Mouse (Mus musculus) lung, adult 18-20 months (tissue): ENCODE data around the gene Wdr18.

ENCODE experiments used
- DNase-seq, 2 experiments: peaks; one replicate each; pipeline ENCODE4 v3.0.0; 2022; ENCODE audit warnings: mixed read lengths in 2 of 2

Gene Wdr18

DNA sequence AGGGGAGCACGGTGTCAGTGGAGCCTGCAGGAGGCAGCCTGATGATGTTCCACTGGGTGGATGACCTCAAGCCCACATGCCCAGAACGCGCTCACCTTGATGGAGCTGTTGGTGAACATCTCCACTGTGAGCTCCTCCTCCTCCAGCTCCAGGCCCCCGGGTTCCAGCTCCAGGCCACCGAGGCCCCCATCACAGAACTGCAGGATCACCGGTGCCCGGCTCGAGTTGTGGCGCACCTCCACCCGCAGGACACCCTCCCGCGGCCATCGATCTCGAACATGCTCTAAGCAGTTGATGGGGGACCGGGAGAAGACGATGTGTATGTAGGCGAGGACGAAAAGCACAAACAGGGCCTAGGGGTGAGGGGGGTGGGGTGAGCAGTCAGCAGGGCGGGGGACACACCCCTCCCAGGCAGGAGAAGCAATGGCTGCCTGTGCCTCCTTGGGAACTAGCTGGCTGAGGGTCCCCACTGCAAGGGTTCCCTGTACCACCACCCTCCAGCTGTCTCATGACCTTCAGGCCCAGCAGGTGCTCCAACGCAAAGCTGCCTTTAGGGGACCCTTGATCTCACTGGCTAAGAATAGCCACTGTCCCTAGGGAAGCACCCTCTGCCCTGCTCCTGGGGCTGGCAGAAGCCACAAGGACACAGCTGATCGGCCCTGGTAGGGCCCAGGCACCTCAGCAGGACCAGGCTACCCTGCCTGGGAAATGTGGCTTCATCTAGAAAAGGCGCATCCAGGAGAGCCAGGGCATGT is 19.6 kb downstream of the Wdr18 start:
- no peak for DNase-seq

DNA sequence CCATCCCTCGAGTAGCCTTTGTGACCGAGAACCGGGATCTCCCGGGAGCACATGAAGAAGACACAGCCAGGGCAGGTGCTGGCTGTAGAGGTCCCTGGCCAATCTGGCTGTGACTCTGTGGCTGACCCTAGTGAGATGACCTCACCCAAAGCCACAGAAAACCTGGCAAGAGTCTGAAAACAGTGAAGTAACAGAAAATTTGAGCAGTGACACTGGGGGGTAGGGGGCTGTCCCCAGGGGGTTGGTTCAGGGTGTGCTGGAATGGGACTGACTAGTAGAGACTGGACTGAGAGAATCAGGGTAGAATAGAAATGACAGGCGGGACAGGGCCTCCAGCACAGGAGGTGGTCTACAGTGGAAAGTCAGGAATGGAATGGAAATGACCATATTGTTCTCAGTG is 23.3 kb downstream of the Wdr18 start:
- no peak for DNase-seq

DNA sequence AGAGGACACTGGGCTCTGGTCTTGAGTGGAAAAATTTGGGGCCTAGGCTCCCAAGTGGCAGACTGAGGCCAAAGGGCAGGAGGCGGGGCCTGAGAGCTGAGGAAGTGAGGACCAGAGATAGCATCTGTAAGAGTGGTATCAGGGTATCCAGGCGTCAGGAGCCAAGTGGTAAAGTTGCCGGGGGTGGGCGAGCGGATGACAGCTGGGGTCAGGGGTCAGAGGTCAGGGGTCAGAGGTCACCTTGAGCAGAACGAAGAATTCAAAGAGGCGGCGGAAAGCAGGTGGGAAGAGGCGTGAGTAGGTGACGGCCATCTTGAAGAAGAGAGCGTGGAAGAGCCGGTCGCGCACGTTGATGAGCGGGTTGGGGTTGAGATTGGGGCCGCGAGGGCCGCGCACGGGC is 23.7 kb downstream of the Wdr18 start:
- peak; percentile 67 to 72 for DNase-seq

DNA sequence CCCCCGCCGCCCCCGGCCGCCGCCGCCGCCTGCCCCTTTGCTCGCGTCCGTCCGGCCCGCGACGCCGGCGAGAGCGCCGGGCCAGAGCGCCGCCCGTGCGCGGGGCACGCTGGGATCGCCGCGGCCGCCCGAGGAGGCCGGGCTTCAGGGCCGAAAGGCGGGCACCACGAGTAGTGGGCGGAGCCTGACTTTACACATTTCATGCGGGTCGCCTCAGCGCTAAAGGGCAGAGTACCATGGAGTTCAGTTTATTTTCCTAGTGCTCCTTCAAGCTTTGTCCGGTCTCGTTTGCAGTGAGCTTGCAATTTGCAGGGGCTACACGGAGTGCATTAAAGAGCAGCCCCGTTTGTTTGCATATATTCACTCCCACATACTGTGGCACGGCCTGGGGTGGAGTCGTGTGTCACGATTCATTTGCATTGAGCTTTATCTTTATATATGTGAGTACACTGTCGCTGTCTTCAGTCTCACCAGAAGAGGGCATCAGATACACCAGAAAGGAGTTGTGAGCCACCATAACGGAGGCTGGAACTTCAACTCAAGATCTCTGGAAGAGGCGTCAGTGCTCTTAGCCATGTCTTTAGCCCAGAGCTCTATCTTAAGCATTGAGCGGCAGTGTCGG is 24.4 kb downstream of the Wdr18 start, which contains the start of gene Tmem259:
Gene Tmem259 (minus strand): TSS at position 136 of the 622 bp plus-strand sequence.
- DNase-seq = peak; percentile 87 to 88

DNA sequence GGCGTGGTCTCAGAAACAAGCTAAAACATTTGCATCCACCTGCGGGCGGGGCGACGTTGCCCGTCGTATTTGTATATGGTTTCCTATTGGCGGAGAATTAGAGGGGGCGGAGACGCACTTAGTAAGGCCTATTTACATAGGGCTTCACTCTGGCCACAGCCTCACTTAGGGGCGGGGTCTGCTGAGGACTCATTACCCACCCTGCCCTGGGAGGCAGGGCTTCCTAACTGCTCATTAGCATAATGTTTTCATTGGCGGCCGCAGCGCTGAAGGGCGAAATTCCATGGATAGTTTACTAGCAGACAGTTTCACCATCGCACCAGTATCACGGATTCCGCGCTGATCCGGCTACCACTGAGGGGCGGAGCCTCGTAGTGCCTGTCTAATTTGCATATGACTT is 24.9 kb downstream of the Wdr18 start:
- peak; percentile 98 to 99 for DNase-seq

DNA sequence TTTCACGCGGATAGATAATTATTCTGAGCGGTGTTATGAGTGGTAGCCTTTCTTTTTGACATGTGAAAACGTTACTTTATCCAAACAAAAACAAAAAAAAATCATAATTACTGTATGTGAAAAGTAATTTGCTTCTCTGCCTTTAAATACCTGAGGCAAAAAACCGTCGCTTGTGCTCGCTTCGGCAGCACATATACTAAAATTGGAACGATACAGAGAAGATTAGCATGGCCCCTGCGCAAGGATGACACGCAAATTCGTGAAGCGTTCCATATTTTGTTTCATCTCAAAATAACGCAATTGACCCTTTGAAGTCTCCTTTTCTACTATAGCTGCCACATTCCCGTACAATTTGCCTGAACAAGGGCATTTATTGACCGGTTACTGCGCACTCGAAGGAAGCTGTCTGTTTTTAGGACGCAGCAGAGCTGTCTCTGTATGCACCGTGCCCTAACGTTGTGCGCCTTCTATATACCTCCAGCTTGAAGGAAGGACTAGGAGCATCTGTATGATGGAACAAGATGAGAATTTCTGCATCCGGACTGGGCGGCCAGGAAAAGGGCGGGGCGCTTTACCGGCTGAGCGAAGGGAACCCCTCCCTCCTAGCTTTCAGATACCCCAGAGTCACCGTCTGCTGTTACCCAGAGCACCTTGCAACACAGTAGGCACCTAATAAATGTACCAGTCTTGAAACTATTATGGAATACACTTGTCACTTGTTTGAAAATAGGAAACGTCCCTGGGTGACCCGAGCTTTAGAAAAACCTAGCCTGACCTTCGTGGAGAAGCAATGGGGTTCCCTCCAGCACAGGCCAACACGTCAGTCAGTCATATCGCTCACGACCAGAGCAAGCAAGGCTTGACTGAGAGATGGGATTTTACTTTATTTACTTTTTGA is 25.6 kb downstream of the Wdr18 start:
- DNase-seq = peak; percentile 79 to 83

DNA sequence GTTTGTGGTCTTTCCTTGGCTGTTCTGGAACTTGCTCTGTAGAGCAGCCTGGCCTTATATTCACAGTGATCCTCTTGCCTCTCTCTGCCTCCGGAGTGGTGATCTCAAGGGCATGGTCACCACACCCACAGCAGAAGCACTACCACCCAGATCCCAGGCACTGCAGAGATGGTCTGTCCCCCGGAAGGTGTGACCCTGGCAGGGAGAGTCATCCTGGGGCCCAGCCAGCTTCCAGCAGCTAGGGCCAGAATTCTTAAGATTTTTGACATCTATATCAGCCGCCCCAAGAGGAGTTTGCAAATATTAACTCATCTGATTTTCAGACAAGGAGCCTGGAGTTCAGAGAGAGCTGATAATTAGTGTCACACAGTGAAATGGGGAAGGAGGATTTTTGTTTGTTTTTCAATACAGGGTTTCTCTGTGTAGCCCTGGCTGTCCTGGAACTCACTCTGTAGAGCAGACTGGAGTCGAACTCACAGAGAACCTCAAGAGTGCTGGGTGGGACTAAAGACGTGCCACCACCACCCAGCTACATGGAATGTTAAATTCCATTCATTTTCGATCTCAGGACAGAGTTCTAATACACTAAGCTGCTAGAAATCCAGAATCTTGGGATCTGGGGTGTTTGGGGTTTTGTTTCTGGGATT is 26.4 kb downstream of the Wdr18 start:
- peak; percentile 81 to 85 for DNase-seq

DNA sequence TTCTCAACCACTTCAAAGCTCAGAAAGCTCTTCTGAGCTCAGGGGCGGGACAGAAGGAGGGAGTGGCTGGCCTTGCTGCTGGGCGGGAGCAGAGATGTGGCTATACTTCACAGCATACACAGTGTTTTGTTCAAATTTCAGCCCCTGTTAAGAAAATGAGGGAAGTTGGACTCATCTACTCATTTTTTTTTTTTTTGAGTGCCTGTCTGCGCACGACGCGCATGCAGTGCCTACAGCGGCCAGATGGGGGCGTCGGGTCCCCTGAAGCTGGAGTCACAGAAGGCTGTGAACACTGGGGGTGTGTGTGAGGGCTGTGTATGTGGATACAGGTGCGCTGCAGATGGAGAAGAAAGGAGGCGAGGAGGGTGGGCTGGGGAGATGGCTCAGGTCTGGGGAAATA is 27.0 kb downstream of the Wdr18 start:
- DNase-seq = peak; percentile 90 to 93

DNA sequence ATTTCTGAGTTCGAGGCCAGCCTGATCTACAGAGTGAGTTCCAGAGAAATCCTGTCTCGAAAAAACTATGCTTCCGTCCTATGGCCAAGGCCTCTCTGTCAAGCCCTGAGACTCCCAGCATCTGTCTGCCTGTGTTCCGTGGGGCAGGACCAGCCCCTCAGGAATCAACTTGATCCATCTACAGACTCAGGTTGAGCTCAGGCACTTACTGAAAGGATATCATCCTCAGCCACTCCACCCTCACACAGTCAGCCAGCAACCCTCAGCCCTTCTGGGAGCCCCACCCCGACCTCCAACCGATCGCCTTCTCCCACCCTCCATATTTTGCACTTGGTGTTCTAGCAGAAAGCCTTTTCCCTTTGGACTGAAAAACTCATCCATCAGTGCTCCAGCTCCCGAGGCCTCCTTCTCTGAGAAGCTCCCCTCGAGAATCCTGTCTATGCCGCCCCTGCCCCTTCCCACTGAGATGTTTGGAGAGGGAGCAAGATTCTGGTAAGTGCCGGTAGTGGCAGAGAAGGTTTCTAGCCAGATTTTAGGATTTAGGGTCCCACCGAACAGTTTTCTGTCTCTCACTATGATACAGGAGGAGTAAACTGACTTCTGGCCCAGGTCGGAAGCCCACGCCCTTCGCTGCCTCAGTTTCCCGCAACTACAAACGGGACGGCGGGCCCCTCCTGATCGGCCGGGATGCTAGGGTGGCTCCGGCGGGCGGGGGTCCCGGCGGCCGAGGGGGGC is 28.0 kb downstream of the Wdr18 start:
- DNase-seq = peak in 1 of 2 experiments; percentile 36

DNA sequence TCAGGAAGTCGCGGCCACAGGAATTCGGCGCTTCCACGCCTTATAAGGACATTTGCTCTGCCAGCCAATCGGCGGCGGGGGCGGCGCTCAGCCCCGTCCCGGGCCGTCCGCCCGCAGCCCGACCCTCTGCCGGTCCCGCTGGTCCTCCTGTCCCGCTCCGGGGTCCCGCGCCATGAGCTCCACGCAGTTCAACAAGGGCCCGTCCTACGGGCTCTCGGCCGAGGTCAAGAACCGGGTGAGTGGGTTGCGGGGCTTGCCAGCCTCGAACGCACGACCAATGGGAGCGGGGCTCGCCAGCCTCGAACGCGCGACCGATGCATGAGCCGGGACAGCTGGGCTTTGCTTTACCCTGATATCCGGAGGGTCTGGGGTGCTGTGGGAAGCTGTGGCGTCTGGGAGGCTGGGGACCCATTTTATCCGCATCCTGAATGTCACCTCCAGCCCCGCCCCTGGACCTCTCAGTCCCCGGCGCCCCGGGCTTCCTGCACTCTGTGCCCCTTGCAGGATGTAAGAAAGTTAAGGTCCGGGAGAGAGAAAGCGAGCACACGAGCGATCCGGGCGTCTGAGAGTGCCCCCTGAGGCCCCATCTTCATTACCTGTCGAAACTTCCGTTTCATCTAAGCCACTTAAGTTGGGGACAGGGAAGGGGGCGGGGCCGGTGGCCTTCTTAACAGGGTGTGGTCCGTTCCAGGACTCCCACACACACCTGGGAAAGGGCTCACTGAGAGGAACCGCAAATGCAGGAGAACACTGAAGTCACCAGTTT is 28.7 kb downstream of the Wdr18 start, which contains the start of gene Cnn2:
Gene Cnn2 (plus strand): TSS at position 79 of the 766 bp plus-strand sequence.
- peak; percentile 82 to 89 for DNase-seq

DNA sequence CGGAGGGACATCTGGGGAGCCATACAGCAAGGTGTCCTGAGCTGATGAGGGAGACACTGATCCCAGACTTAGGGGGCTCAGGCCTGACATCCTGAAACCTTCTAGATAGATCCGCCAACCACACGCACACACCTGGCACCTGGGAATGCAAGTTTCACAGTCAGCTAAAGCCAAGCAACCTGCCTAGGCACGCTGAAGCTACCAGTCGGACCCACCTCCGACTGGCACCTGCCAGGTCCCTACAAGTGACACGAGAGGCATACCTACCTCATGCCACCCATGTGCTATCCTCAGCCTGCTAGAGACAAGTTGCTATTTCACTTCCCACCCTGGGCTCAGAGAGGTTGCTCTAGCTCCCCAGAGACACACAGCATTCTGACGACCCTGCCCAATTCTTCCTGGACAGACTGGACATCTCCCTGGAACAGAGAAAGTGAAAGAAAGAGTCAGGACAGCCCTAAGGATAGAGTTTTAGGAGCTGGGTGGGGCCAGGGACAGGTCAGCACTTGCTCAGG is 29.4 kb downstream of the Wdr18 start:
- DNase-seq = peak in 1 of 2 experiments; percentile 19

DNA sequence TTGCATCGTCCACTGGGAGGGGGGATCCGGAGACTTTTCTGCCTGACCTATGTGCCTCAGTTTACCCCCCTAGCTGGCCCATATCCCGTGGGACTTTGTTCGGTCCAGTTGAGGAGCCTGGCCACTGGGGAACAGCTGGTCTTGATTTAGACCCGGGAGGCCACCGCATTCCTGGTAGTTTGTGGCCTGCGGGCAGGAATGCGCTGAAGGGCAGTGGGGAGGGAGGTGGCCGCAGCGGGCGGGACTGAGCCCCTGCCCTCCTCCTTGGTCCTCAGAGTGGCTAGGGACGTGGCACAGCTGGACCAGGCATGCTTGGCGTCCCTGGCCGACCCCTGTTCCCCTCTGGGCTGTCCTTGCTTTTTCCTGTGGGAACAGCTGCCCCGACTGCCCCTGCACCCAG is 29.9 kb downstream of the Wdr18 start:
- DNase-seq = peak; percentile 72 to 81

DNA sequence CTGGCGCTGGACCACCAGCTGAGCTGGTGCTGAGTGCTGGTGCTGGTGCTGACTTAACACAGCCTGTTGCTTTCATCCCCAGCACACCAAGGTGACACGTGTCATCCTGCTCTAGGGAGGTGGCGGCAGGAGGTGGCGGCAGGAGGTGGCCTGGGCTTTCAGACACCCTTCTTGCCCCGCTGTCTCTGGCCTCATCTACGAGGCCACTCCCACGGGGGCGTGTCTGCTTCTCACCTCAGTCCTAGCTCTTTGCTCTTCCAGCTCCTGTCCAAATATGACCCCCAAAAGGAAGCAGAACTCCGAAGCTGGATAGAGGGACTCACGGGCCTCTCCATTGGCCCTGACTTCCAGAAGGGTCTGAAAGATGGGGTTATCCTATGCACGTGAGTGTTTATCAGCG is 31.1 kb downstream of the Wdr18 start:
- no peak for DNase-seq

DNA sequence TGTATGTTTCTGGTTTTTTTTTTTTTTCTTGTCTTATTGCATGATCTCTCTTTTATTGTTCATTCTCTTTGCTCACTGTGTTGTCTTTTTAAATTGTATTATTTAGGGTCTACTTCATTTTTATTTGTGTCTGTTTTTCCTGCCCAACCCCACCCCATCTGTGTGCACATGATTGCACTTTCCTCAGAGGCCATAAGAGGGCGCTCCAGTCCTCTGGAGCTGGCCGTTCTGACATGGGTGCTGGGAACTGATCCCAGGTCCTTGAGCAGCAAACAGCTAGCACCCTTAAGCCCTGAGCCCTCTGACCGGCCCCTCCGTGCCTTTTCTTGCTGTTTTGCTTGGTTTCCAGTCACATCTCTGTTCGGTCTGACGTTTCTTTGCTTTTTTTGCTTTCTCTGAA is 31.6 kb downstream of the Wdr18 start:
- no peak for DNase-seq

DNA sequence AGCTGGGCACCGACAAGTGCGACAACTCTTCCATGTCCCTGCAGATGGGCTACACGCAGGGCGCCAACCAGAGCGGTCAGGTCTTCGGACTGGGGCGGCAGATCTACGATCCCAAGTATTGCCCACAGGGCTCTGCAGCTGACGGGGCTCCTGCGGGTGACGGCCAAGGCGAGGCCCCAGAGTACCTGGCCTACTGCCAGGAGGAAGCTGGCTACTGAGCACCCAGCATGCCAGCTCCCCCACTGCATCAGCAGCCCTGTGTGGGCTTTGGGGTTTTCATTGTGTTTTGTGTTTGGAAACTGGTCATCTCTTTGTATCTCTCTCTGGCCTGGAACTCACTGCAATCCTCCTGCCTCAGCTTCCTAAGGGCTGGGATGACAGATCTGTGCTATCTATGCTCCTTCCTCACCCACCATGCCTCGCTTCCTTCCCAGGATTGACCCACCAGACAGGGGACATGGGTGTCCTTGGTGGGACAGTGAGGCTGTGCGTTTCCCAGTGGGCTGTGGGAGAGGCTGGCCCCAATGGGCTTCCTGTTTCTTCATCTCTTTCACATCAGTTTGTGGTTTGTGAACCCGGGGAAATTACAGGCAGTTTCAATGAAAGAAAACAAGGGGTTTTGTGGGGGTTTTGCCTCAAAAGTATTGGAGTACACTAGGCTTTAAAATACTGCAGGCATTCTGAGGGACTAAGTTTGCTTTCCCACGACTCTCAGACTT is 34.6 kb downstream of the Wdr18 start:
- DNase-seq = peak; percentile 63 to 68

DNA sequence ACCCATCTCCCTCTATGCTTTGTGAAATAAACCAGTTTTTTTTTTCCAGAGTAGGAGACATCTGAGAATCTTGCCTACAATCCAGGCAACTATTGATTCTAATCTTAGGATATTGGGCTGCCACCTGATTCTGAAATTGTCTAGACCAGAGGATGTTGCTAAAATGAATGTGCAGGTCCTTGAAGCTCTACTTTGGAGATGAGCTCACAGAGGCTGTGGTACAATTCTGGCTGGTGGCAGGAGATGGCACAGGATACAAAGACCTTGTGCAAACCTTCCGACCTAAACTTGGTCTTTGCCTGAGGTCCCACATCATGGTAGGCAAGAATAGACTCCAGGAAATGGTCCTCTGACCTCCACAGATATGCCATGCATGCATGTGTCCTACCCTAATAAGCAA is 35.7 kb downstream of the Wdr18 start:
- no peak for DNase-seq

DNA sequence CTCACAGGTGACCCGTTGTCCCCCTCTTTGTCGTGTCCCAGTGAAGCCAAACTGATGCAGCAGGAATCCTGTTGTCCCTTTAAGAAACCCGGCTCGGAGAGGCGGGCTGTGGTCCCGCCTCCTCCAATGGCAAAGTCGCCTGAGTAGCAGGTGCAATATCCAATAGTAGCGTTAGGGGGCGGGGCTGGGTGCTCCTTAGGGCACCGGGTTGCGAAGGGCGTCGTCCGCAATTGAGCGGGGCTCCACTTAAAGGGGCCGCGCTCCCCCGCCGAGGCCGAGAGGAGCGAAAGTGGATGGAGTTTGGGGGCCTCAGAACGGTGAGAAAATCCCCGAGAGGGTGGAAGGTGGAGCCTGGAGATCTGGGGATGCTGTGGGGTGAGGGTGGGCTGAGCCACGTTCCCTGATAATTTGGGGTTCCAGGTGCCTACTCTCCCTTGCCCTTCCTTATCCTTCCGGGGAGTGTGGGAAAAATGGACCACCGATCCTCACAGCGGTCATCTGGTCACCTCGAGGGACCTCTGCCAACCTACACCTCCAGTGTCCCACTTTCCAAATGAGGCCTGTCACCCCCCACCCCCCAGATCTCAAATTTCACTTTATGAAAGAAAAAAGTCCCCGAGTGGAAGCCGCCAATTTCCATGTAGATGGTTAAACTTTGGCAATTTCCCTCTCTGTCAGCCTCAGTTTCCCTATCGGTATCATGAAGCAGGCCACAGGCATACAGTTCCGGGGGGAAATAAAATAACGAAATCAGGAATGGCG is 36.5 kb downstream of the Wdr18 start, which contains the start of gene Abca7:
Gene Abca7 (plus strand): TSS at position 223 of the 762 bp plus-strand sequence.
- DNase-seq = peak; percentile 96 to 98

DNA sequence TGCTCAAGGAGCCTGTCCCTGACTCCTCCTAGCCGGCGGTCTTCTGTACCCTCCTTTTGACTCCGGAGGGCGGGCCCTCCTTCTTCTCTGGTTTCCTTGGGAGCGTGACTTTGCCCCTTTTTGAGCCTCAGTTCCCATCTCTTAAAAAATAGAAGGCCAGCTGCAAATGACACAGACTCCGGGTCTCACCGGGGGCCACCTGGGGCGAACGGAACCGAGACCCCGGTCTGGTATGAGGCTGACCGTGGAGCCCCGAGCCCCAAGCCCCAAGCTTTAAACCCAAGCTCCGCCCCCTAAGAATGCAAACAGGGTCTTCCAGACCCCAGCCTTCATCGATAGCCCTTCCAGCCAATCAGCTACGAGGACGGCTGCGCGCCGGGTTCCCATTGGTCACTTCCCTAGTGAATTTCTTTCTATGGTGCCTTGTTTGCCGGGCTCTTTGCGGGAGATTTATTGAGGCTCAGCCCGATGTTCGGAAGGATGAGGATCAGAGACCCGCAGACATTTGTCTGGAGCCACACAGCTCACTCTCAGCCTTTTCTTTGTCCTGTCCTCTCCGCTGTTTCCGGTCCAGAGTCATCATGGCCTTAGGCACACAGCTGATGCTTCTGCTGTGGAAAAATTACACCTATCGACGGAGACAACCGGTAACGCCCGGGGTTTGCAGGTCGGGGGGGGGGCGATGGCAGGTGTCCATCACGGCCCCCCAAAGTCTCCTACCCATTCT is 37.2 kb downstream of the Wdr18 start:
- DNase-seq = peak; percentile 63 to 66

DNA sequence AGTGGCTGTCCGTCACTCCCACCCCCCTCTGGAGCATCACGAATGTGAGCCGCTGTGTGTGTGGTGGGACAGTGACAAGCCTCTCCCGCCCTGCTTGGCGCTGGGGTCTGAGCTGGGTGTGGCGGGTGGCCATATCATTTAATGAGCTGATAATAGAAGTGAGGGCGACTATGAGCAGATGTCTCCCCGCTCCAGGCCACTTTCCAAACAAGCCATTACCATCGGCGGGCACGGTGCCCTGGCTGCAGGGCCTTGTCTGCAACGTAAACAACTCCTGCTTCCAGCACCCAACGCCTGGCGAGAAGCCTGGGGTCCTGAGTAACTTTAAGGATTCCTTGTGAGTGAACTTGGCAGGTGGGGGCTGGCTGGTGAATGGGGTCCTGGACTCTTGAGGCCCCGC is 37.9 kb downstream of the Wdr18 start:
- no peak for DNase-seq
